Mouse (Mus musculus) forebrain, postnatal 0 days (tissue): ENCODE results near the gene Kcnq4. TPM values are rescaled to one million over a fixed set of nuclear protein-coding genes. Genes with fewer than 3 reads are reported as not detected.

Experiments
- ATAC-seq: fragments of 200-750 bp; cut with Nextera tagmentation; 2 replicates; pipeline ENCODE4 v1.8.0; 2017; ENCODE audit warnings: mild to moderate bottlenecking, moderate library complexity
- DNase-seq: peaks from one replicate; pipeline ENCODE4 v3.0.0-alpha.2; 2015
- H3K27ac ChIP-seq: fragments of 300-500 bp; sonication (generic); 2 replicates; pipeline ENCODE4 v1.5.1; 2014; ENCODE audit warnings: low read depth, mild to moderate bottlenecking, antibody characterized with exemption, low read length, moderate library complexity, mixed read lengths
- H3K27me3 ChIP-seq: fragments of 300-500 bp; sonication (generic); 2 replicates; pipeline ENCODE4 v1.6.1; 2014; ENCODE audit warnings: mild to moderate bottlenecking, low read length, mixed read lengths; ENCODE audit not compliant: insufficient read depth
- H3K36me3 ChIP-seq: fragments of 300-500 bp; sonication (generic); 2 replicates; pipeline ENCODE4 v1.6.1; 2014; ENCODE audit warnings: mild to moderate bottlenecking, moderate library complexity; ENCODE audit not compliant: insufficient read depth
- H3K4me1 ChIP-seq: fragments of 300-500 bp; sonication (generic); 2 replicates; pipeline ENCODE4 v1.6.1; 2014; ENCODE audit warnings: antibody characterized with exemption; ENCODE audit not compliant: insufficient read depth
- H3K4me2 ChIP-seq: fragments of 300-500 bp; sonication (generic); 2 replicates; pipeline ENCODE4 v1.6.1; 2014; ENCODE audit warnings: low read depth, mild to moderate bottlenecking, moderate library complexity
- H3K4me3 ChIP-seq: fragments of 300-500 bp; sonication (generic); 2 replicates; pipeline ENCODE4 v1.5.1; 2014; ENCODE audit warnings: low read depth, low read length, mixed read lengths
- H3K9ac ChIP-seq: fragments of 300-500 bp; sonication (generic); 2 replicates; pipeline ENCODE4 v1.6.1; 2014; ENCODE audit warnings: mild to moderate bottlenecking
- H3K9me3 ChIP-seq: fragments of 300-500 bp; sonication (generic); 2 replicates; pipeline ENCODE4 v1.6.1; 2016; ENCODE audit warnings: low read length
- CTCF ChIP-seq: sonication (generic); IDR thresholded peaks from 2 replicates; pipeline ENCODE4 v1.5.1; 2016; ENCODE audit warnings: antibody characterized with exemption, control low read depth, low read depth
- WGBS: fragments of 180-500 bp; shearing (Covaris S2); extraction: QIAGEN DNeasy Blood & Tissue Kit; methylation state at CpG from one replicate; pipeline ENCODE4 v1.1.7; 2014; 5-methylcytosine and 5-hydroxymethylcytosine counted together
- polyA plus RNA-seq: library from polyadenylated mRNA; unstranded; fragments of >200 nt; fragmentation: Nextera tagmentation; extraction: Ambion mirVana; gene quantifications from 2 replicates; pipeline ENCODE4 v1.2.1, GENCODE M21; 2015
- total RNA-seq: library from RNA; depleted of rRNA; stranded (reverse); fragments of >200 nt; gene quantifications from 2 replicates; pipeline ENCODE4 v1.2.3, GENCODE M21; 2014

Kcnq4 gene
- total and polyA plus RNA-seq, 2 experiments from 2014 or later: 7.1 to 11.9 TPM

GRCm38 (mm10) chr4:120675640-120676039 lies 72.8 kb downstream of the Kcnq4 start:
- no peak for TF ChIP-seq CTCF
- no peak for DNase-seq
- Histone ChIP-seq H3K9me3 (no peaks in the 10 kb centered on the region), H3K4me1 (no peaks in the 10 kb centered on the region), H3K27ac (no peak overlapping the region), H3K4me2 (no peak overlapping the region), H3K36me3 (no peaks in the 10 kb centered on the region), H3K27me3 (no peaks in the 10 kb centered on the region), H3K4me3 (no peak overlapping the region), H3K9ac (no peak overlapping the region)
- WGBS: 73% methylated on average over 2 of the region's 2 CpGs
- ATAC-seq: no peak

DNA sequence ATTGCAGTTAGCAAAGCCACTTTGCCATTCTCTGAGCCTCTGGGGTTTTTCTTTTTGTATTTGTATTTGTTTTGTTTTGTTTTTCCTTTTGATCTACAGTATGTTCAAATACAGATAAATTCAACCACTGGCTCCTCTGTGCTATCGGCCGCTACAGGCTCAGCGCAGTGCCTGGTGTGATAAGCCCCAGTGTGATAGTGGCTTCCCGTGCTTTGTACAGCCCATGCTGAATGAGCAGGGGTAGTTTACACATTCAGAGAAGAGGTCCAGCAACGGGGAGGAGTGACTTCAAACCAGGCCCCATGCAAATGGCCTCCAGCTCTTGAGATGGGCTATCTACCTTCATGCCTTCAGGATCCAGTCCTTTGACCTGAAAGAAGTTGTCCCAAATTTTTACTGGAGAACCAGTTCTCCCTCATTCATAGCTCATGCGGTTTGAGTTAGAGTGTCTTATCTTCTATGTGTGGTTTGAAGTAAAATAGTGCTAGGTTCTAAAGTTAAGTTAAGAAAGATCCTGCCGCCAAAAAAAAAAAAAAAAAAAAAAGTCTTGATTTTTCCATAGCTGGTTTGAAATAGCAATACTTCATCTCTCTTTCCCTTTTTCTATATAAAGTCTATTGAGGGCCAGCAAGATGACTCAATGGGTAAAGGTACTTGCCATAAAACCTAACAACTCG lies 73.5 kb downstream of the Kcnq4 start:
- no peaks in the 10 kb centered on the region for H3K4me1 ChIP-seq

GRCm38 (mm10) chr4:120673606-120674005 lies 74.8 kb downstream of the Kcnq4 start:
- no peak for DNase-seq
- no peak for TF ChIP-seq CTCF
- ATAC-seq: no peak
- no peak overlapping the region for H3K4me3 ChIP-seq
- peaks cover 4% of the 10 kb centered on the region; the same call in 1 of the 2 replicates for H3K27me3 ChIP-seq
- WGBS: 95% methylated on average over 3 of the region's 3 CpGs
- no peak overlapping the region for H3K9ac ChIP-seq
- no peaks in the 10 kb centered on the region for H3K9me3 ChIP-seq
- no peaks in the 10 kb centered on the region for H3K4me1 ChIP-seq
- H3K27ac ChIP-seq: no peak overlapping the region
- no peaks in the 10 kb centered on the region for H3K36me3 ChIP-seq
- no peak overlapping the region for H3K4me2 ChIP-seq

More for the DNA sequence above, 73.5 kb downstream of the Kcnq4 start:
- 82% methylated on average over 8 of the region's 8 CpGs for WGBS
- Histone ChIP-seq H3K27me3 (no peaks in the 10 kb centered on the region), H3K4me2 (no peak overlapping the region), H3K9ac (no peak overlapping the region), H3K27ac (no peak overlapping the region), H3K4me3 (no peak overlapping the region), H3K9me3 (no peaks in the 10 kb centered on the region), H3K36me3 (no peaks in the 10 kb centered on the region)
- ATAC-seq: no peak
- no peak for DNase-seq
- no peak for TF ChIP-seq CTCF

- Histone ChIP-seq H3K27ac (no peak overlapping the region), H3K9ac (no peak overlapping the region), H3K4me3 (no peak overlapping the region), H3K27me3 (peaks cover 7% of the 10 kb centered on the region; the same call in 1 of the 2 replicates), H3K36me3 (no peaks in the 10 kb centered on the region), H3K9me3 (no peaks in the 10 kb centered on the region), H3K4me1 (peaks cover 5% of the 10 kb centered on the region; the same call in 1 of the 2 replicates), H3K4me2 (no peak overlapping the region)
- no peak for ATAC-seq
- DNase-seq: no peak
- 27% methylated on average over 12 of the region's 12 CpGs for WGBS
- no peak for TF ChIP-seq CTCF
Observed at GRCm38 (mm10) chr4:120671046-120671445, 77.4 kb downstream of the Kcnq4 start.

- no peak overlapping the region for H3K4me2 ChIP-seq
- DNase-seq (no peak), ATAC-seq (no peak)
- H3K36me3 ChIP-seq: no peaks in the 10 kb centered on the region
- WGBS: 68% methylated on average over 5 of the region's 5 CpGs
- H3K27me3 ChIP-seq: peaks cover 7% of the 10 kb centered on the region; the same call in 1 of the 2 replicates
- peaks cover 5% of the 10 kb centered on the region; the same call in 1 of the 2 replicates for H3K4me1 ChIP-seq
- no peak for TF ChIP-seq CTCF
- no peak overlapping the region for H3K9ac ChIP-seq
- no peaks in the 10 kb centered on the region for H3K9me3 ChIP-seq
- H3K27ac ChIP-seq: no peak overlapping the region
- no peak overlapping the region for H3K4me3 ChIP-seq
Observed at GRCm38 (mm10) chr4:120669585-120669984, 78.8 kb downstream of the Kcnq4 start.

DNA sequence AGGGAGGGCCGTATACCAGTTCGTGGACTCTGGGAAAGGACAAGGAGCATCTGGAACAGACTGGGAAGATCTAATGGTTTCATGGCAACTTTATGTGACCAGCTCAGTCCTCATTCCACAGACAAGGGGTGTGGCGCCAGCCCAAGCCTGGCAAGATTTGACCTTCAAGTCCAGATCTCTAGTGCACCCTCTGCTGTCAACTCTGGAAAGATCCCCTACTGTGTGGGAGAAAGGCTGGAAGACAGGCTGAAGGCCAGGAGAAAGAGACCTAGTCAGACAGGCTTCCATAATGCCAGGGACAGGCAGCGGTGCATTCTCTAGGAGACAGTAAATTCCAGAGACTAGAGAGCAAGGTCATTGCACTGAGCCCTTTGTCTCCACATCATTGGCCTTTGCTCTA lies 79.9 kb downstream of the Kcnq4 start:
- no peak for ATAC-seq
- H3K4me3 ChIP-seq: no peak overlapping the region

GRCm38 (mm10) chr4:120667555-120667954 lies 80.9 kb downstream of the Kcnq4 start:
- H3K9ac ChIP-seq: peak overlapping the region; percentile 62
- WGBS: 20% methylated on average over 10 of the region's 10 CpGs
- ATAC-seq: no peak

More for the DNA sequence above, 79.9 kb downstream of the Kcnq4 start:
- no peak overlapping the region for H3K9ac ChIP-seq
- H3K36me3 ChIP-seq: no peaks in the 10 kb centered on the region
- H3K27ac ChIP-seq: no peak overlapping the region
- DNase-seq: no peak
- H3K4me1 ChIP-seq: peaks cover 5% of the 10 kb centered on the region; the same call in 1 of the 2 replicates
- peaks cover 7% of the 10 kb centered on the region; the same call in 1 of the 2 replicates for H3K27me3 ChIP-seq
- WGBS: 94% methylated on average over 4 of the region's 4 CpGs
- no peak for TF ChIP-seq CTCF
- H3K4me2 ChIP-seq: no peak overlapping the region
- no peaks in the 10 kb centered on the region for H3K9me3 ChIP-seq

More at GRCm38 (mm10) chr4:120667555-120667954, 80.9 kb downstream of the Kcnq4 start:
- DNase-seq: no peak
- peak overlapping the region; percentile 99 for H3K4me2 ChIP-seq
- H3K36me3 ChIP-seq: no peaks in the 10 kb centered on the region
- peak overlapping the region; percentile 56 for H3K4me3 ChIP-seq
- peaks cover 5% of the 10 kb centered on the region; the same call in 1 of the 2 replicates for H3K4me1 ChIP-seq
- no peaks in the 10 kb centered on the region for H3K9me3 ChIP-seq
- no peak overlapping the region for H3K27ac ChIP-seq
- H3K27me3 ChIP-seq: peaks cover 7% of the 10 kb centered on the region; the same call in 1 of the 2 replicates
- TF ChIP-seq CTCF: no peak
